In genomic region chr6:144779945-144780607, GRCm38 (mm10) we compare ENCODE assay signal across 8 mouse cellular contexts. TPM values are rescaled to one million over a fixed set of nuclear protein-coding genes. Genes with fewer than 3 reads are reported as not detected.
DNase-seq lines count a peak whose midpoint lies in the region; ATAC-seq lines count a peak whose summit lies in the region.

No protein-coding gene starts in this region.

- no peaks in the 10 kb centered on the region for H3K27me3 ChIP-seq in intestine, embryonic 14.5 days (replicated peaks; ENCODE audit: control insufficient read depth, insufficient read depth, low read length)
- H3K27me3 ChIP-seq in midbrain, embryonic 10.5 days (ENCODE audit: low read depth, poor library complexity, severe bottlenecking) = peaks cover 40% of the 10 kb centered on the region

- H3K4me1 ChIP-seq in intestine, embryonic 14.5 days (replicated peaks; ENCODE audit: control insufficient read depth, insufficient read depth, low read length) = peaks cover 16% of the 10 kb centered on the region; the same call in 1 of the 2 replicates
- H3K4me1 ChIP-seq in midbrain, embryonic 10.5 days = peaks cover 30% of the 10 kb centered on the region

- peak overlapping the region; percentile 71 for H3K4me3 ChIP-seq in intestine, embryonic 14.5 days (ENCODE audit: low read depth, low read length)
- peak overlapping the region; percentile 74; the same call in 1 of the 2 replicates for H3K4me3 ChIP-seq in midbrain, embryonic 10.5 days

- peak overlapping the region; percentile 83 for H3K27ac ChIP-seq in intestine, embryonic 14.5 days (ENCODE audit: low read depth)
- H3K27ac ChIP-seq in midbrain, embryonic 10.5 days (replicated peaks) = no peak overlapping the region

- 0 out of 2 replicates have a peak overlapping the region, but pooled peaks have one; percentile 10 for H3K9ac ChIP-seq in intestine, embryonic 14.5 days (ENCODE audit: low read length)

- no peaks in the 10 kb centered on the region for H3K36me3 ChIP-seq in intestine, embryonic 14.5 days (ENCODE audit: control insufficient read depth, insufficient read depth, low read length)
- no peaks in the 10 kb centered on the region for H3K36me3 ChIP-seq in midbrain, embryonic 10.5 days

- 16% methylated on average over 12 of the region's 12 CpGs for WGBS in intestine, embryonic 14.5 days
- WGBS in midbrain, embryonic 10.5 days = 72% methylated on average over 12 of the region's 12 CpGs

- peak overlapping the region; percentile 76 for H3K4me2 ChIP-seq in intestine, embryonic 14.5 days (ENCODE audit: low read length)

- 0 out of 2 replicates have a peak, but pooled peaks have one; percentile 32 for ATAC-seq in intestine, embryonic 14.5 days (replicated peaks; ENCODE audit: low FRiP score, low TSS enrichment, low read depth)
- ATAC-seq in erythroid progenitor cell, adult 5-6 weeks (replicated peaks; ENCODE audit: low FRiP score, poor library complexity, severe bottlenecking) = no peak

- H3K9me3 ChIP-seq in intestine, embryonic 14.5 days (ENCODE audit: control insufficient read depth, low read length) = no peaks in the 10 kb centered on the region
- no peaks in the 10 kb centered on the region for H3K9me3 ChIP-seq in midbrain, embryonic 10.5 days (replicated peaks)

- DNase-seq in adrenal gland, postnatal 10 days = peak; percentile 23
- no peak for DNase-seq in adrenal gland, postnatal 14 days
- DNase-seq in NIH3T3 (ENCODE audit: low read depth) = peak; percentile 22
- DNase-seq in intestine, embryonic 14.5 days (ENCODE audit: low spot score) = no peak
- no peak for DNase-seq in midbrain, embryonic 10.5 days (ENCODE audit: low spot score)
- DNase-seq in spleen, postnatal 10 days (ENCODE audit: low spot score in 2 of 2) = no peak
- no peak for DNase-seq in gastrocnemius, postnatal 10 days

RNA-seq across cellular contexts. Expression of gene Sox5, which starts 1.7 kb away (rescaled TPM):
- 10 to 100 TPM; 11.9 to 20.4 TPM for total RNA-seq in adrenal gland, postnatal 10 days (2021)
- total RNA-seq in adrenal gland, postnatal 14 days (2021) = 11.5 and 18.5 TPM in 2 replicates
- polyA plus RNA-seq in intestine, embryonic 14.5 days (2014; fragmentation: Nextera tagmentation; extraction: Ambion mirVana) = 17.2 and 20.5 TPM in 2 replicates
- 28.2 and 37.2 TPM in 2 replicates for polyA plus RNA-seq in midbrain, embryonic 10.5 days (2016; fragmentation: Nextera tagmentation; extraction: Ambion mirVana)
- 1 to 10 TPM; 1.9 to 2.5 TPM for total RNA-seq in gastrocnemius, postnatal 10 days (2021)
- total RNA-seq in erythroid progenitor cell, adult 5-6 weeks (2015; ENCODE audit: low replicate concordance) = 7.1 TPM in 1 of 2 replicates, not detected in the other
- 2.6 and 4.9 TPM in 2 replicates for total RNA-seq in erythroid progenitor cell, adult 5-6 weeks (2017; ENCODE audit: low replicate concordance)

Comparison
In these comparisons a context has a peak if more than half of its experiments do, and no peak if none do; other contexts are left out.
1. DNase-seq: peak in adrenal gland, postnatal 10 days (single experiment) and NIH3T3 (single experiment); none in adrenal gland, postnatal 14 days (single experiment), intestine, embryonic 14.5 days (single experiment), midbrain, embryonic 10.5 days (single experiment), spleen, postnatal 10 days (0 of 2) and gastrocnemius, postnatal 10 days (single experiment).